In the genomic region with DNA sequence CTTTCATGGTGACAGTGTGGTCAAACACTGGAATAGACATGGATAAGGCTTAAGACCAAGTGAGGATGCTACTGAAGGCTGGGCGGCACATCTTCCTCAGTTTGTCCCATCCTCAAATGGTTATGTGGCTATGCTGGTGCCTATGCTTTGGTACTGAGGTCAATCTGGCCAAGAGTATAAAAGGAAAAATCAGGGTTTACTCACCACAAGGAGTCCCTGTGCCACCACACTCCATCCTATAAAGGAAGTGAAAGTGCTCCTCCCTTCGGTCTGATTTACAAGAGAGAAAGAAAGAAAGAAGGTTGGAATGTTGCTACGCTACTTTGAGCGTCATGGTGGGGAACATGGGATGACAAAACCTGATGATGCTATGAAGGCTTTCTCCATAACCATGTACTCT, we compare ENCODE assay signal across 20 mouse cellular contexts.
"Had no signal": no experiment of that assay in that cellular context is flagged by ENCODE, and none has a peak within 500 bp of the region (broad histone marks: within the 10 kb centered on the region; RNA-seq: fewer than 3 reads in every experiment).

No protein-coding gene starts in this region.

- DNase-seq: kidney, adult 18-20 months; kidney, postnatal 25 days; liver, embryonic 13.5 days; lung, adult 2 months; lung, postnatal 14 days; lung, postnatal 4 days; right cerebral cortex, adult 18-20 months; right cerebral cortex, postnatal 14 days; right cerebral cortex, postnatal 4 days; thymus, adult 2 months; thymus, postnatal 14 days; thymus, postnatal 4 days had no signal

- H3K4me3 ChIP-seq: intestine, embryonic 15.5 days; liver, embryonic 13.5 days; megakaryocyte, embryonic 14.5 days; midbrain, embryonic 10.5 days; midbrain, embryonic 13.5 days; neural tube, embryonic 12.5 days; neural tube, embryonic 15.5 days had no signal

- H3K27ac ChIP-seq: intestine, embryonic 15.5 days; kidney, postnatal 0 days; liver, embryonic 13.5 days; midbrain, embryonic 10.5 days; midbrain, embryonic 13.5 days; neural tube, embryonic 12.5 days; neural tube, embryonic 15.5 days had no signal

- H3K27me3 ChIP-seq: intestine, embryonic 15.5 days; liver, embryonic 13.5 days; megakaryocyte, embryonic 14.5 days; midbrain, embryonic 13.5 days; neural tube, embryonic 12.5 days; neural tube, embryonic 15.5 days had no signal

- ATAC-seq: intestine, embryonic 15.5 days; midbrain, embryonic 13.5 days; midbrain, embryonic 16.5 days had no signal
